ENCODE assay signal across 11 mouse cellular contexts in the genomic region with DNA sequence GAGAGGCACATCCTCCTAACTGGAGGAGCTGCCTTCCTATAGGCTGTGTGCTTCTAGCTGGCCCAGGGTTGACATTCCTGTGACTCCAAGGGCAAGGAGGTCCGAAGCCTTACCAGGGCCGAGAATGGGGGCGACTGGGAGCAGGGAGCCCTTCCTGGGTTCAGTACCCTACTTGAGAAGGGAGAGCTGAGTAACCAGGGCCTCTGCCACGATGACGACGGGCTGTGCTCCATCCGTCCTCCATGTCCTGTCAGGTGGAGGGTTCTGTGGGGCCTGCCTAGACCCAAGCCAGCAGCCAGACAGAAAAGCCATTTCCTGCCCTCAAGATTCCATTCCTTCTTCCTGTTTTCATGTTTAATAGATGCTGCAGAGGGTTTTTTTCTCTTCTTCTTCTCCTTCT. TPM values are rescaled to one million over a fixed set of nuclear protein-coding genes. Genes with fewer than 3 reads are reported as not detected.
A peak's percentile ranks its signal among the peaks of the same experiment; 100 is the strongest.
DNase-seq lines count a peak whose midpoint lies in the region; ATAC-seq and TF ChIP-seq lines count a peak whose summit lies in the region.
"Had no signal": no experiment of that assay in that cellular context is flagged by ENCODE, and none has a peak within 500 bp of the region (broad histone marks: within the 10 kb centered on the region; RNA-seq: fewer than 3 reads in every experiment).

No protein-coding gene starts in this region.

- H3K4me1 ChIP-seq in heart, adult 2 months (ENCODE audit: control insufficient read depth, insufficient read depth, low read length) = peaks cover 31% of the 10 kb centered on the region
- peaks cover 16% of the 10 kb centered on the region for H3K4me1 ChIP-seq in liver, adult 2 months (ENCODE audit: control insufficient read depth, insufficient read depth, low read length)
- H3K4me1 ChIP-seq in liver, embryonic 11.5 days (replicated peaks; ENCODE audit: control insufficient read depth, insufficient read depth, low read length) = peaks cover 22% of the 10 kb centered on the region
- peaks cover 32% of the 10 kb centered on the region for H3K4me1 ChIP-seq in midbrain, embryonic 13.5 days (replicated peaks)

- no peaks in the 10 kb centered on the region for H3K27me3 ChIP-seq in heart, adult 2 months (ENCODE audit: control insufficient read depth, insufficient read depth, low read length)
- no peaks in the 10 kb centered on the region for H3K27me3 ChIP-seq in liver, adult 2 months (ENCODE audit: control insufficient read depth, insufficient read depth, low read length)
- H3K27me3 ChIP-seq in liver, embryonic 11.5 days (replicated peaks; ENCODE audit: control insufficient read depth, insufficient read depth, low read length) = no peaks in the 10 kb centered on the region
- H3K27me3 ChIP-seq in midbrain, embryonic 13.5 days = peaks cover 6% of the 10 kb centered on the region; the same call in 1 of the 2 replicates

- no peaks in the 10 kb centered on the region for H3K36me3 ChIP-seq in heart, adult 2 months (ENCODE audit: control insufficient read depth, insufficient read depth, low read length)
- no peaks in the 10 kb centered on the region for H3K36me3 ChIP-seq in liver, adult 2 months (ENCODE audit: control insufficient read depth, insufficient read depth, low read length)
- H3K36me3 ChIP-seq in liver, embryonic 11.5 days (ENCODE audit: control insufficient read depth, insufficient read depth, low read length) = no peaks in the 10 kb centered on the region
- no peaks in the 10 kb centered on the region for H3K36me3 ChIP-seq in midbrain, embryonic 13.5 days

- H3K79me2 ChIP-seq in heart, adult 2 months (replicated peaks; ENCODE audit: control insufficient read depth, insufficient read depth, low read length) = no peaks in the 10 kb centered on the region
- no peaks in the 10 kb centered on the region for H3K79me2 ChIP-seq in liver, adult 2 months (ENCODE audit: control insufficient read depth, insufficient read depth, low read length)

- peak; percentile 41 to 51 for DNase-seq in heart, adult 2 months
- DNase-seq in heart, postnatal 36 days = no peak
- no peak for DNase-seq in liver, adult 2 months (ENCODE audit: extremely low read depth, low read depth, low spot score)
- DNase-seq in liver, embryonic 11.5 days (ENCODE audit: low spot score) = no peak
- peak; percentile 33 for DNase-seq in R1 (ENCODE audit: low read depth, low spot score)
- DNase-seq in induced T-regulatory cell, adult 2 months (ENCODE audit: low read depth) = peak; percentile 15
- DNase-seq in gastrocnemius, postnatal 4 days (ENCODE audit: low spot score in 2 of 2) = no peak
- DNase-seq: adrenal gland, postnatal 10 days; cerebellum, adult 11 months had no signal

- no peak for TF ChIP-seq CTCF in heart, adult 2 months (IDR thresholded peaks at IDR 0.05)
- TF ChIP-seq CTCF in liver, adult 2 months (IDR thresholded peaks at IDR 0.05; ENCODE audit: low read depth, low read length) = no peak

- H3K9ac ChIP-seq in heart, adult 2 months (ENCODE audit: low read depth, low read length) = peak overlapping the region; percentile 25; the same call in 1 of the 2 replicates
- 0 out of 2 replicates have a peak overlapping the region, but pooled peaks have one; percentile 6 for H3K9ac ChIP-seq in liver, adult 2 months (ENCODE audit: low read depth, low read length)
- no peak overlapping the region for H3K9ac ChIP-seq in liver, embryonic 11.5 days (ENCODE audit: low read depth, low read length)
- no peak overlapping the region for H3K9ac ChIP-seq in midbrain, embryonic 13.5 days (replicated peaks)

- no peaks in the 10 kb centered on the region for H3K9me3 ChIP-seq in liver, embryonic 11.5 days (ENCODE audit: control insufficient read depth, low read length)
- no peaks in the 10 kb centered on the region for H3K9me3 ChIP-seq in midbrain, embryonic 13.5 days

- H3K4me3 ChIP-seq in heart, adult 2 months = no peak overlapping the region
- no peak overlapping the region for H3K4me3 ChIP-seq in liver, adult 2 months (ENCODE audit: insufficient read depth, low read depth, low read length)
- no peak overlapping the region for H3K4me3 ChIP-seq in liver, embryonic 11.5 days (ENCODE audit: low read depth, low read length)
- H3K4me3 ChIP-seq in midbrain, embryonic 13.5 days (replicated peaks) = no peak overlapping the region
- H3K4me3 ChIP-seq: erythroblast, embryonic 14.5 days had no signal

- intact Hi-C loops in heart, adult 2 months (cut with DNase I) = loop anchor here (5.0 kb wide), 1 partner anchor 238 kb away; no protein-coding TSS in a partner anchor
- intact Hi-C loops in heart, postnatal 36 days (cut with DNase I) = loop anchor here (5.0 to 10.0 kb wide), 3 partner anchors 238 to 975 kb away; partner anchors contain the start of genes Ctbp2, Edrf1 and Fgfr2

- no peak for ATAC-seq in liver, embryonic 11.5 days (replicated peaks; ENCODE audit: low FRiP score)
- no peak for ATAC-seq in midbrain, embryonic 13.5 days

- 52% methylated on average over 7 of the region's 7 CpGs for WGBS in heart, adult 2 months
- WGBS in liver, adult 2 months = 76% methylated on average over 7 of the region's 7 CpGs
- 46% methylated on average over 7 of the region's 7 CpGs for WGBS in liver, embryonic 11.5 days
- WGBS in midbrain, embryonic 13.5 days = 88% methylated on average over 7 of the region's 7 CpGs

- no peak overlapping the region for H3K4me2 ChIP-seq in liver, embryonic 11.5 days
- H3K4me2 ChIP-seq in midbrain, embryonic 13.5 days (replicated peaks) = no peak overlapping the region

- H3K27ac ChIP-seq in heart, adult 2 months = peak overlapping the region; percentile 87
- no peak overlapping the region for H3K27ac ChIP-seq in liver, adult 2 months (replicated peaks; ENCODE audit: insufficient read depth, low read depth, low read length)
- H3K27ac ChIP-seq in liver, embryonic 11.5 days (ENCODE audit: low read depth, low read length) = no peak overlapping the region
- no peak overlapping the region; the same call in 1 of the 2 replicates for H3K27ac ChIP-seq in midbrain, embryonic 13.5 days

- 0 out of 2 replicates have a peak, but pooled peaks have one; percentile 27 for TF ChIP-seq EP300 in heart, adult 2 months (IDR thresholded peaks at IDR 0.05; ENCODE audit: insufficient read depth, low read depth, low read length)

- TF ChIP-seq POLR2A in heart, adult 2 months (IDR thresholded peaks at IDR 0.05; ENCODE audit: insufficient read depth, low read depth, low read length) = no peak
- TF ChIP-seq POLR2A in liver, adult 2 months (IDR thresholded peaks at IDR 0.05; ENCODE audit: extremely low read depth, insufficient read depth, low read length) = no peak

RNA-seq across cellular contexts. Expression of gene Lhpp, which starts 49.2 kb away (rescaled TPM):
- total RNA-seq in heart, adult 2 months (2021) = 10 to 100 TPM; 13.8 to 13.9 TPM
- polyA plus RNA-seq in heart, adult 2 months (2012; rRNA removed) = 22.0 and 26.6 TPM in 2 replicates
- 10 to 100 TPM; 14.2 to 15.0 TPM for total RNA-seq in heart, postnatal 36 days (2021)
- total RNA-seq in liver, adult 2 months (2014; rRNA removed) = 55.4 and 60.2 TPM in 2 replicates
- 137 and 166 TPM in 2 replicates for polyA plus RNA-seq in liver, adult 2 months (2012; rRNA removed)
- polyA plus RNA-seq in liver, embryonic 11.5 days (2014; fragmentation: Nextera tagmentation; extraction: Ambion mirVana) = 15.8 TPM in 2 replicates
- 21.0 and 21.2 TPM in 2 replicates for polyA plus RNA-seq in midbrain, embryonic 13.5 days (2015; fragmentation: Nextera tagmentation; extraction: Ambion mirVana)
- total RNA-seq in gastrocnemius, postnatal 4 days (2021) = 10 to 100 TPM in 1 of 2 experiments, 1 to 10 TPM in 1; 7.8 to 10.5 TPM

Comparison
In these comparisons a context has a peak if more than half of its experiments do, and no peak if none do; other contexts are left out.
1. DNase-seq: peak in heart, adult 2 months (2 of 2), R1 (single experiment) and induced T-regulatory cell, adult 2 months (single experiment); none in heart, postnatal 36 days (0 of 2), liver, adult 2 months (single experiment), liver, embryonic 11.5 days (single experiment) and gastrocnemius, postnatal 4 days (0 of 2).
2. H3K9ac ChIP-seq: peak in heart, adult 2 months (single experiment) and liver, adult 2 months (single experiment); none in liver, embryonic 11.5 days (single experiment) and midbrain, embryonic 13.5 days (single experiment).